Mouse (Mus musculus): ENCODE measurements at regions not wholly inside any gene's neighbourhood (a gene's known extent, or its start where the extent isn't known, plus 50 kb on each side); places are given as distances from the start of the nearest gene placed in this dataset.

DNA sequence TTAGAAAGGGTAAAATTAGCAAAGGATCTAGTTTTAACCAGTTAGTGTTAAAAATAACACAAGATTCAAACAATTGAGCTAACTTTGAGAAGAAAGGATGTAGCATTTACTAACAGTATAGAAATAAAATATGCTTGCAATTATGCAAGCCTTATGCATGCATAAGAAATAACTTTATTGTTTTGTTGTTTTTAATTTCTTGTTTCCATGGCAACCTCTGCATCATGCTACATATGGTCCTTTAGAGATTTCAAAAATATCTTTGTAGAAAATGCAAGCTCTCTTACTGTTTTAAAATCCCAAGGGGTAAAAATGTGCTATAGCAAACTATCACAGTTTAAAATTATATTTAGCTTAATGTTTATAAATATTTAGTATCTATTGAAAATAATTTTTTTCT is 395.0 kb upstream of the Spock3 start:
- DNase-seq = no peak
- intact Hi-C loops (cut with DNase I) = no loop called here

DNA sequence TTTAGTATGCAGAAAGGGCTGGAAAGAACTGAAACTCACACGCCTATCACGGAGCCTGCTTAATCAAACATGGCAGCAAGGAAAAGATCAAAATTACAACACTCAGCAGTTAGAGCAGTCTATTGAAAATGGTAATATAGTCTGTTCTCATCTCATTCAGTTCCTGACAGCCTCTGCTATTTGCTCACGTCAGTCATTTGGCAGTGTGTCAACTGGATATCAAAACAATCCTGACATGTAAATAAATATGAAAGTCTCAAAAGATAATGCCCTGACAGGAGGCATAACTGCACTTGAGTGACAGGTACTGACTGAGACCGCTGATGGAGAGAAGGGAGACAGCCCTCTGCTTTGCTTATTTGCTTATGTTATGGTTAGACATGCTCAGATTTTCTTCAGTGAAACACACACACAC is 375.0 kb upstream of the Spock3 start:
- intact Hi-C loops (cut with DNase I) = no loop called here

DNA sequence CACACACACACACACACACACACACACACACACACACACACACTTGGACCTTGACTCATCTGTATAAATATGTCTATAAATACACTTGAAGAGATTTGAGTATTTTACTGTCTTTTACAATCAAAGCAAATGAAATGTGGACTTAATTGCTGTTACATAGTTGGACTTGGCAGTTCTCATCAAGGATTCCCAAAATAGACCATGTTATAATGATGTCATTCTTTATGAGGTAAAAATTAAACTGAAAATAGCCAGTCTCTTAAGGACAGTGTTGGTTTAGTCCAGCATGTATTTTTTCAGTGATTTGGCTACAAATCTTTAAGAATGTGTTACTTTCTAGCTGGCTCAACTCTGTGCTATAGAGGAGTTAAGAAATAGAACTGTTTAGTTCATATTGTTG is 351.5 kb upstream of the Spock3 start:
- intact Hi-C loops (cut with DNase I) = no loop called here
- peak in 1 of 2 experiments; percentile 3 for DNase-seq

More for the DNA sequence above, 375.0 kb upstream of the Spock3 start:
- DNase-seq = no peak

DNA sequence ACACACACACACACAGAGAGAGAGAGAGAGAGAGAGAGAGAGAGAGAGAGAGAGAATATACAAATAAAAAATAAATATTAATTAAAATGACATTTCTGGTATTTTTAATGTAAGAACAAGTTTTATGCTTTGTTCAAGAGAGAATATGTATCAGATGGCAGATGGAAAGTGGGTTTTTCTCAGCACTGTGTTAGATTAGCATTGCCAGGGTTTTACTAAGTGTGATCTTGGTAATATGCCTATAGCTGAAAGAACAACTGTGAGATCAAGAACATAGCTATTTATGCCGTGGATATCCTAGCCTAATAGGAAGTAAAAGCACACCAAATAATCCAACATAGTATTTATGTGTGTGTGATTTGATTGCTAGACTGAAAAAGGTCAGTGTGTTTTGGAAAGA is 344.7 kb upstream of the Spock3 start:
- intact Hi-C loops (cut with DNase I) = no loop called here
- no peak for DNase-seq

DNA sequence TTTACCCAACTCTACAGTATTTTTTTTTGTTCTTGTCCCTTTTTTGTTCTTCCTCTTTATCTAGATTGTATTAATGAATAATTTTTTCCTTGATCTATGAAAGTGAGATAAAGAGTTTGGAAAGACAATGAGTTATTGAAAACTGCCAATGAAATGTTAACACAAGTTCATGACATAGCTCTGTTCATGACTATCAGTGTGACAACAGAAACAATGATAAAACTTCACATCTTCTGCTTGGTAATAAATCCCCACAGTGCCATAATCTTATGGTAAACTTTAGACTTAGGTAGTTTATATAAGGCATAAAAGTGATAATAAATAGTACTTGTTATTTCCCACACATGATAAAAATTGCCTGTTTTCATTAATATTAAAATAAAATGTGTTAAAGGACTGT is 330.8 kb upstream of the Spock3 start:
- intact Hi-C loops (cut with DNase I) = no loop called here
- DNase-seq = no peak

DNA sequence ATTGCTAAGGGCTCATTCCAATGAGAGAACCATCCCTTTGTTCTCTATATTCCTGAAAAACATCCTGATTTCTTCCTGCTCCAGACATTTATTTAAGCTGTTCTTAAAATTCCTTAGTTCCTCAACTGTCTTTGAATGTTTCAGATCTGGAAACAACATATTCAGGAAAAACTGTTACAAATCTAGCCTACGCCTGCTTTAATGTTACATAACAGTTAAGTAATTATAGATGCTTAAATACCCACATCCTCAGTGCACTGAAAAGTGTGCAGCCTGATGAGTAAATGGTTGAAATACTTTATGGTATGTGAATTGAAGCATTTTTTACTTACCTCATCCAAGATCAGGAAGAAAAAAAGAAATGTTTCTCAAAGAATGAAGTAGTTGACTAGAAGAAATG is 329.6 kb upstream of the Spock3 start:
- no peak for DNase-seq
- intact Hi-C loops (cut with DNase I) = no loop called here

All from heart, postnatal 10 days (tissue).